Mouse (Mus musculus) fibroblast of lung, adult 2 months (primary cell): ENCODE data around the gene Atp5d.
A peak's percentile ranks its signal among the peaks of the same experiment; 100 is the strongest.

Experiments used
- DNase-seq: peaks from one replicate; pipeline ENCODE4 v3.0.0-alpha.2; 2011; ENCODE audit warnings: low read depth

Gene Atp5d

DNA sequence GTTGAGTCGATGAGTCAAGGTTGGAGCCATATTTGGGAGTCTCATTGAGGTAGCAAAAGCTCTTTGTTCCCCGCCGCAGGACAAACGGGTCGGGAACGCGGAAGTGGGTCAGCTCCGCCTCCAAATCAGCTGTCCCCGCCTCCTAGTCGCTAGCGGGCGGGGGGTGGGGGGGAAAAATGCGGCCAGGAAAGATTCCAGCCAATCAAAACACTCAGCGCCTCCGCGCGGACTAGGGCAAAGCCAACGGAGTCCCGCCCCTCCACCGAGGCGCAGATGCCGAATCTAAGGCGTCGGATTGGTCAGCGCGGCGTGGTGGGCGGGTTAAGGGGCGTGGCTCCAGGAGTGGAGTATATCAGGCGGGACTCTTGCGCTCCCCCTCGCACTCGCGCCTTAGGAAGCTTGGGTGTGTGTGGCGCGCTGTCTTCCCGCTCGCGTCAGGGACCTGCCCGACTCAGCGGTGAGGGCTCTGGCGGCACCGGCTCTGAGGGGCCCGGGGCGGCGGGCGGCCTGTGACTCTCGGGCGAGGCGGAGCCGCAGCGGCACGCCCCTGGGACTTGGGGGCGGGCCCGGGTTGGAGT is 29.1 kb downstream of the Atp5d start:
- peak; percentile 95 for DNase-seq

- DNase-seq: peak; percentile 84
Measured at GRCm38 (mm10) chr10:80168038-80168661, 29.7 kb downstream of the Atp5d start.

- DNase-seq: no peak
Measured at GRCm38 (mm10) chr10:80169070-80169469, 30.6 kb downstream of the Atp5d start.

DNA sequence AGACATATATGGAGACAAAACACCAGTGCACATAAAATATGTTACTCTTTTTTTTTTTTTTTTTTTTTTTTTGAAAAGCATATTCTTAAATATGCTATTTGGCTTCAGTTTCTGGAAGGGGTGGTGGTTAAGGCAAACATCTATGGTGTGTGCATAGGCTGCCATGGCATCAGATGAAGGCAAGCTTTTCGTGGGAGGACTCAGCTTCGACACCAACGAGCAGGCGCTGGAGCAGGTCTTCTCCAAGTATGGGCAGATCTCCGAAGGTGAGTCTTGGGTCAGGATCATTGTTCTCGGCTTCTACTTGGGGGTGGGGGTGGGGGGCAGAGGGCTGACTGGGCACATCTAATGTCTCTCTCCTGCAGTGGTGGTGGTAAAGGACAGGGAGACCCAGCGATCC is 31.2 kb downstream of the Atp5d start:
- DNase-seq: no peak

DNA sequence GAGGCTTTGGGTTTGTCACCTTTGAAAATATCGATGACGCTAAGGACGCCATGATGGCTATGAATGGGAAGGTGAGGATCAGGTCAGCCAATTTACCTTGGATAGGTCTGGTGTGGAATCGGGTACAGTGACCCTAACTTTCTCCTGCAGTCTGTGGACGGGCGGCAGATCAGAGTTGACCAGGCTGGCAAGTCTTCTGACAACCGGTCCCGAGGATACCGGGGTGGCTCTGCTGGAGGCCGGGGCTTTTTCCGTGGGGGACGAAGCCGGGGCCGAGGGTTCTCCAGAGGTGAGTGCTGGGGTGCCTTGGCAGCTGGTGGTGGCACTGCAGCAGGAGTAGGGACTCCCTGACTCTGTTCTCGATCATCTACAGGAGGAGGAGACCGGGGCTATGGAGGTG is 31.6 kb downstream of the Atp5d start:
- no peak for DNase-seq

DNA sequence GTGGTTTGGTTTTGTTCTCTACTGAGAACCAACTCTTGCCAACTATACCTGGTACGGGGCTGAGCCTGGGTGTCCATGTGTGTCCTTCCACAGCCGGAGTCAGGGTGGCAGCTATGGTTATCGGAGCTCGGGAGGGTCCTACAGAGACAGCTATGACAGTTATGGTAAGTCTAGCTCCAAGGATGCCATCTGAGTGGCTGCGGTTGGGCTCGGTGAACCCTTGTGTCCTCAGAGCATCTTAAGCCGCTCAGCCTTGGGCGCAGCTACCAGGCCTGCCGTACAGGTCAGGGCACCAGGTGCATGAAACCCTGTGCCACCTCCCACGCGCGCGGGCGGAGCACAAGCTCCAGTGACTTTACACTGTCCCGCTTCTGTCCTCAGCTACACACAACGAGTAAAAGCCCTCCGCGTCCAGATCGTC is 32.2 kb downstream of the Atp5d start:
- DNase-seq: no peak

GRCm38 (mm10) chr10:80171252-80171651 is 32.8 kb downstream of the Atp5d start:
- DNase-seq: no peak

- no peak for DNase-seq
Measured at GRCm38 (mm10) chr10:80171760-80172526, 33.5 kb downstream of the Atp5d start.

DNA sequence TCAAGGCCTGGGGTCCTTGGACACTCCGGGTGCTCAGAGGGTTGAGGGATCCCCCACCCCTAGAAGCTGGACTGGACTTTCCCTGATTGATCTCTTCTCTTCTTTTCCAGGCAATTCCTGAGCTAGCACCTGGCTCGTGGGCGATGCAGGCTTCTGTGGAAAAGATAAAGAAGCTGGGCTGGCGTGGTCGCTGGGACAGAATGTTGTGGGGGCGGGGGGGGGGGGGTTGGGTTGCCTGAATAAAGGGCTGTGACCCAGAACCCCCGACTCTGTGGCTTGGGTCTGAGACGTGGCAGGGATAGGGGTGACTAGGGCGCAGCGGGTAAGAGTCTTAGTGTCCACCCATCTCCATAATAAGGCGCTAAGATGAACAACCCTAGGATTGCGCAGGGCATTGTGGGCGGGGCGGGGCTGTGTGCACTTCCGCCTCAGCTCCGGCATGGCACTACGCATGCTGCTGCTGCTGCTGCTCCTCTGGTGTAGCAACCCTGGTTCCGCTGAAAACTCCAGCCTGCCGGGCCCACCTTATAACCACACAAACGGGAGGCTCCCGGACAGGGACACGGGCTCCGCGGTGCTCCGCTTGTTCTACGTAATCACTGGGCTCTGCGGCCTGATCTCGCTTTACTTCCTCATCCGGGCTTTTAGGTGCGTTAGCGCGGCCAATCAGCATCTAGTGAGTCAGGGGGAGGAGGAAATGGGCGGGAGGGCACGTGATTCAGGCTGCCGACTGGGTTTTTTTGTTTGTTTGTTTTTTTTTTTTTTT is 34.3 kb downstream of the Atp5d start, which contains the start of gene 1600002K03Rik:
Gene 1600002K03Rik (plus strand): TSS at position 418 of the 766 bp plus-strand sequence.
- no peak for DNase-seq

DNA sequence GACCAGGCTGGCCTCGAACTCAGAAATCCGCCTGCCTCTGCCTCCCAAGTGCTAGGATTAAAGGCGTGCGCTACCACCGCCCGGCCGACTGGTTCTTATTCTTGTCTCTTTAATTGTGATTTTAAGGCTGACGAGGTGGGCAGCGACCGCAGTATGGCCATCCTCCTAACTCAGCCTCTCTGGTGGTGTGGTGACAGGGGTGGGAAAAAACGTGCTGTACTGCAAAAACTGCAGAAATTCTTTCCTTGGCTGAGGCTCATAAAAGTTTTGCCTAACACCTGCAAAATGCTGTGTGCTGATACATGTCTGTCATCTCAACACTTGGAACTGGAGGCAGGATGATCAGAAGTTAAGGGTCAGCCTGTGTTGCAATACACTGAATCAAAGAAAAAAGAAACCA is 34.9 kb downstream of the Atp5d start:
- DNase-seq: no peak

GRCm38 (mm10) chr10:80173955-80174640 is 35.7 kb downstream of the Atp5d start:
- no peak for DNase-seq

DNA sequence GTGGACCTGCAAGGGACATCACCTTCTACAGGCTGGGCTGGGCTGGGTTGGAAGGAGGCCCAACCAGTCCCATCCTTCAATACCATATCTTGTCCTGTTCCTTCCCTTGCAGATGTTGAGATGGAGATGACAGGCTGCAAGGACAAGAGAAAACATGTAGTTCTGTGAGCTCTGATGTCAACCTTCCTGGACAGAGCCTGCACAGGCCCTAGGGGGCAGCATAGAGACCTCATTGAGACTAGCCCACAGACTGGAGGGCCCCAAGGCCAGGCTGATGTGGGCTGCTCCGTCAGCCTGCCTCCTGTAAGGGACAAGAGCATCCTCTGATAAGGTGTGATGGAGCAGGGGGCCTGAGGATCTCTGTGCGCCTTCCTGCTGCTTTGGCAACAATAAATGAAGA is 36.3 kb downstream of the Atp5d start:
- no peak for DNase-seq

GRCm38 (mm10) chr10:80175536-80176269 is 37.3 kb downstream of the Atp5d start:
- no peak for DNase-seq

DNA sequence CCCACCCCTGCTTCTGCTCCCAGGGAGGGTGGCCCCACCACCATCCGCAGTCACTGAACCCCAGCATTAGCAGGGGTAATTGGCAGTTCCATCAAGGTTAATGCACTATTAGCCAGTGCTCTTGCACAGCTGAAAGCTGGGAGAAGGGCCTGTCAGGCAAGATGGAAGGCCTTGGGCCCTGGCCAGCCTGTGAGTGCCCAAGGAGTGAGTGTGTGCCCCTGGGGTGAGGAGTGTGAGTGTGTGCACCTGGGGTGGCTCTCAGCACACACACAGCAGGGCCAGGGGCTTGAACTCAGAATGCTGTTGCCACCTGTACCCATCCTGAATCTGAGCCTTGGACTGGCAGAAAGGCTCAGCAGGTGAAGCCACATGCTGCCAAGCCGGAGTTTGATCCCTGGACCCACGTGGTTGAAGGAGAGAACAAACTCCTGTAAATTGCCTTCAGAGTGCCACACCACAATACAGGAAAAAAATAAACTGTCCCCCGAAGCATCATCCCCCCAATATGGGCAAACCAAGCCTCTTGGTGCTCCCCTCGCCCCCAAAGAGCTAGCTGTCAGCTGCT is 37.9 kb downstream of the Atp5d start:
- no peak for DNase-seq

- no peak for DNase-seq
Measured at GRCm38 (mm10) chr10:80177441-80178279, 39.2 kb downstream of the Atp5d start.

DNA sequence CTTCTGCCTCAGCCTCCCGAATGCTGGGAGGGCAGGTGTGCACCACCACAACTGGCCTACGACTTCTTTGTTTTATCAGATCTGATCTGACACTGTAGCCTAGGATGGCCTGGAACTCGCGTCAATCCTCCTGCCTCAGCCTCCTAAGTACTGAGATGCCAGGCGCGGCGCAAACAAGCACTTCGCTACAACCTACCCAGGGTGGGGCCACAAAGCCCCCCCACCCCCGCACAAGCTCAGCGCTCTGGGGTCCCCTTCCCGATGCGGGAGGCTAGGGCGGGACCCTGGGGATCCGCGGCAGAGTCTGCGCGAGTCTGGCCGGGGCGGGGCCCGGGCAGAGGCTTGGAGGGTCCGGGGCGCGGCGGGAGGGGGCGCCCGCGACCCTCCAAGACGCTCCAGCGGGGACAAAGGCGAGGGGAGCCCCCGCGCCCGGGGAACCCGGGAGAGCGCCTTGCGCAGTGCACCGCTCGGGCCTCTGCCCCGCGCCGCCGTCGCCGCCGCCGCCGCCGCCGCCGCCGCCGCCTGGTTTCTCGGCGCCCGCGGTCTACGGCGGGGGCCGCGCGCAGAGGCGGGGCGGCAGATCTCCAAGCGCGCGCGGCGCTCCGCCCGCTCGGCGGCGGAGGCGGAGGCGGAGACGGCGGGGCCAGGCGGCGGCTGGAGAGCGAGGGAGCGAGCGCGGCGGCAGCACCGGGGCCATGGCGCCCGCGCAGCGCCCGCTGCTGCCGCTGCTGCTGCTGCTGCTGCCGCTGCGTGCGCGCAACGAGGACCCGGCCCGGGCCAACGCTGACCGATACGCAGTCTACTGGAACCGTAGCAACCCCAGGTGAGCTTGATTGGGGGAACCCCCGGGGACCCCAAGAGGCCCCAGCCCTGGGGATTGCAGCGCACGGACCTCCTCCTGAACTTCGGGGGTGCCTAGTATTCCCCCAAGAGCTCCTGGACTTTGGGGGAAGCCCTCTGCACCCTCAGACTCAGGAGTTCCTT is 40.9 kb downstream of the Atp5d start, which contains the start of gene Efna2:
Gene Efna2 (plus strand): TSS at position 415 of the 984 bp plus-strand sequence.
- DNase-seq: no peak

- DNase-seq: no peak
Measured at GRCm38 (mm10) chr10:80180288-80180687, 41.9 kb downstream of the Atp5d start.

DNA sequence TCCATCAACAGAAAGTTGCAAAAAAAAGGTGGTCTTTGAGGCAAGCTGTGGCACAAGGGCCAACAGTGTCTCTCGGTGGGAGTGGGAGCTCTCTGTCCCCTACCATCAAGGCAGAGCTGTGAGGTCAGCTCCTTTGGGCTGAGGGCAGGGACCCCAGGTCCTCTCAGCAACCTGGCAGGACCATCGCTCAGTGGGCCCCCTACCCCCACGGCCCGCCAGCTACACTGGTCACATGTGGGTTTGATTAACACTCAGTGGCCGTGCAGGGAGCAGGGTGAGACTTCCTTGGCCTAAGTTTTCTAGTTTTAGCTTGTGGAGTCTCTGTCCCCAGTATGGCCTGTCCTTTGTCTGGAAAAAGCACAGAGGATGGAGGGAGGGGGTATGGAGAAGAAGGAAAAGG is 42.4 kb downstream of the Atp5d start:
- DNase-seq: no peak

GRCm38 (mm10) chr10:80182547-80182946 is 44.1 kb downstream of the Atp5d start:
- no peak for DNase-seq
